Mouse (Mus musculus) telencephalon, adult 2 months (tissue): ENCODE measurements around the gene Nrxn1.

Source experiments
- DNase-seq: peaks from one replicate; pipeline ENCODE4 v3.0.0-alpha.2; 2011; ENCODE audit warnings: low read depth, low spot score

Nrxn1 gene

GRCm38 (mm10) chr17:90443067-90443466, 649.8 kb downstream of the Nrxn1 start:
- DNase-seq = no peak

- DNase-seq = peak; percentile 78
Measured at GRCm38 (mm10) chr17:90435836-90436235, 657.0 kb downstream of the Nrxn1 start.

GRCm38 (mm10) chr17:90435371-90435770, 657.5 kb downstream of the Nrxn1 start:
- no peak for DNase-seq

GRCm38 (mm10) chr17:90430211-90430610, 662.7 kb downstream of the Nrxn1 start:
- DNase-seq = no peak

- peak; percentile 36 for DNase-seq
Measured at GRCm38 (mm10) chr17:90425974-90426373, 666.9 kb downstream of the Nrxn1 start.

GRCm38 (mm10) chr17:90422591-90422990, 670.3 kb downstream of the Nrxn1 start:
- DNase-seq = no peak

GRCm38 (mm10) chr17:90420757-90421156, 672.1 kb downstream of the Nrxn1 start:
- DNase-seq = no peak

- no peak for DNase-seq
Measured at GRCm38 (mm10) chr17:90419615-90420014, 673.3 kb downstream of the Nrxn1 start.

- DNase-seq = no peak
Measured at GRCm38 (mm10) chr17:90396357-90396756, 696.5 kb downstream of the Nrxn1 start.

GRCm38 (mm10) chr17:90394606-90395005, 698.3 kb downstream of the Nrxn1 start:
- no peak for DNase-seq

- no peak for DNase-seq
Measured at GRCm38 (mm10) chr17:90392751-90393150, 700.1 kb downstream of the Nrxn1 start.

- DNase-seq = peak; percentile 24
Measured at GRCm38 (mm10) chr17:90390316-90391212, 702.3 kb downstream of the Nrxn1 start.

GRCm38 (mm10) chr17:90384856-90385255, 708.0 kb downstream of the Nrxn1 start:
- peak; percentile 65 for DNase-seq

GRCm38 (mm10) chr17:90382496-90383443, 710.1 kb downstream of the Nrxn1 start:
- DNase-seq = no peak

- no peak for DNase-seq
Measured at GRCm38 (mm10) chr17:90376533-90376932, 716.3 kb downstream of the Nrxn1 start.

- no peak for DNase-seq
Measured at GRCm38 (mm10) chr17:90362169-90362568, 730.7 kb downstream of the Nrxn1 start.

GRCm38 (mm10) chr17:90349385-90350095, 743.3 kb downstream of the Nrxn1 start:
- DNase-seq = no peak

GRCm38 (mm10) chr17:90346735-90347475, 746.0 kb downstream of the Nrxn1 start:
- DNase-seq = no peak

- peak; percentile 61 for DNase-seq
Measured at GRCm38 (mm10) chr17:90333445-90333844, 759.4 kb downstream of the Nrxn1 start.

GRCm38 (mm10) chr17:90323674-90324073, 769.2 kb downstream of the Nrxn1 start:
- no peak for DNase-seq

GRCm38 (mm10) chr17:90272225-90272624, 820.6 kb downstream of the Nrxn1 start:
- no peak for DNase-seq
